Mouse (Mus musculus): ENCODE measurements around the gene 1700125H20Rik.

DNA sequence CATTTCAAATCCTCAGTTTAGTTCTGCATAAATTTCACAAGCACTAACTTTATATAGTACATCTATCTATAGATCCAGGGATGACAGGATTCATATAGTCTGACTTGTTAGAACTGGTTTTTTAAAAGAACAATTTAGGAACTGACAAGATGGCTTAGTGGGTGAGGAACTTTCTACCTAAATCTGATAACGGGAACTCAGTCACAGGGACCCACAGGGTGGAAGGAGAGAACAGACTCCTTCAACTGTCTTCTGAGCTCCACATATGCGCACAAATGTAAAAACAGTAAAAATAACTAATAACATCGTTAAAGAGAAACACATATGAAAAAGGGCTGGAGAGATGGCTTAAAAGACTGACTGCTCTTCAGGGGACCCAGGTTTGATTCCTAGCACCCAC is 48.8 kb downstream of the 1700125H20Rik start:
- TF ChIP-seq CTCF (IDR thresholded peaks at IDR 0.05; ENCODE audit: insufficient read depth, low read length) (no peak), POLR2A (IDR thresholded peaks at IDR 0.05; ENCODE audit: borderline replicate concordance, extremely low read depth, low read depth, low read length) (no peak)

Data from lung, adult 2 months (tissue).